Mouse (Mus musculus): ENCODE results near the gene Tmbim6. TPM values are rescaled to one million over a fixed set of nuclear protein-coding genes. Genes with fewer than 3 reads are reported as not detected.

Tmbim6 gene
- total RNA-seq, 4 experiments from 2014 or later, result 336 to 365 (median 345) TPM

DNA sequence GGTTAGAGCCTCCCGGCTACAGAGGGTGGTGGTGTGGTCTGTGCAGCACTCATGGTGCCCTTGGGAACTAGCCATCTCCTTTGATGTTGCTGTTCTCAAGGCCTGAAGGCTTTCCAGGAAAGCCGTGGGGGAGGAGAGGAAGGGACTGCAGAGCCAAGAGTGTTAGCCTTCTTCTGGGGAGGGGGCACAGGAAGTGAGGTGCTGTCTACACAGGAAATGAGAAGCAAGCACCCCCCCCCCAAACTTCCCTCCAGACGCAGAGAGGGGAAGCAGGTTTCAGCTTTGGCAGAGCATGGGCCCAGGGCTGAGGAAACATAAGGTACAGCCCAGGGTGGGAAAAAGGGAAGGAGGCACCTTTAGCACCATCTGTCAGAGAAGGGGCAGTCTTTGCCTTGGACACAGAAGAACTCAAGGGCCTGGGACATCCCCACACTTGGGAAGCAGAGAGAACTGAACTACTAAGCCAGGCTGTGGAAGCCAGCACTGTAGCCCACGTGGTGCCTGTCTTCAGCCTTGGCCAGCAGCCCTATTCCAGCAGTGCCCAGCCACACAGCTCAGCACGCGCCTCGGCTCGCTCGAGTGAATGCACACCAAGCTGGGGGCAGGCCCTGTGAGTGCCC is 56.6 kb downstream of the Tmbim6 start:
- DNase-seq (ENCODE audit: low spot score in 2 of 2), result no peak

- DNase-seq (ENCODE audit: low spot score in 2 of 2), result no peak
Measured at GRCm38 (mm10) chr15:99449751-99450280, 57.1 kb downstream of the Tmbim6 start.

DNA sequence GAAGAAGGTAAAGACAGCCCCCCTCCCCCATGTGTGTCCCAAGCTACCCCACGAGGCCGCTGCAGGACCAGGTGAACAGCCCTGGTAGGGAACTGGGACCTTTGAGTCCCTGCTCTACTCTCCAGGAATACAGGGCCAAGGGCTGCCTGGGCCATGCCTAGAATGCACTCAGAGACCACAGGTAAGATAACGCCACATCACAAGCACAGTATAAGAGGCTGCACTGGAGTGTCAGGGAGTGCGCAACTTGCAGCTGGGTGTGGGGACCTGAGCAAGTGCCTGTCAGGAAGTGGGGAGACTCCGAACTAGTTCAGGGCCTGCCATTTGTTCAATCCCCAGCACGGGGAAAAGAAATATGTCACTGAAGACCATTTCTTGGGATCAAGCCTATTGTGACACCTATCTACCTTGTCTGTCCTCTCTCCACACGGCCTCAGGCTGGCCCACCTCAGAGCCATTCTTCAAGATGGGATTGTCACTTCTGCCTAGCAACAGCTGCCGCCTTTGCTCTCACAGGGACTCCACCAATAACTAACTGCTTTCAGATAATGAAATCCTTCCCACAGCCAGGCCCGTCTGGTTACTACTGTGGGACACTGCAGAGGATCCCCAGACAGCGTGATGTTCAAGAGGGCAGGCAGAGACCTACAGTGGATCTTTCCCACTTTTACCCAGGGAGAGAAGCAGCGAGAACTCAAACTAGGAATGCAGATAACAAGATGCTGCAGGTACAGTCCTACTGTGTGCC is 60.6 kb downstream of the Tmbim6 start:
- DNase-seq (ENCODE audit: low spot score in 2 of 2), result no peak

DNA sequence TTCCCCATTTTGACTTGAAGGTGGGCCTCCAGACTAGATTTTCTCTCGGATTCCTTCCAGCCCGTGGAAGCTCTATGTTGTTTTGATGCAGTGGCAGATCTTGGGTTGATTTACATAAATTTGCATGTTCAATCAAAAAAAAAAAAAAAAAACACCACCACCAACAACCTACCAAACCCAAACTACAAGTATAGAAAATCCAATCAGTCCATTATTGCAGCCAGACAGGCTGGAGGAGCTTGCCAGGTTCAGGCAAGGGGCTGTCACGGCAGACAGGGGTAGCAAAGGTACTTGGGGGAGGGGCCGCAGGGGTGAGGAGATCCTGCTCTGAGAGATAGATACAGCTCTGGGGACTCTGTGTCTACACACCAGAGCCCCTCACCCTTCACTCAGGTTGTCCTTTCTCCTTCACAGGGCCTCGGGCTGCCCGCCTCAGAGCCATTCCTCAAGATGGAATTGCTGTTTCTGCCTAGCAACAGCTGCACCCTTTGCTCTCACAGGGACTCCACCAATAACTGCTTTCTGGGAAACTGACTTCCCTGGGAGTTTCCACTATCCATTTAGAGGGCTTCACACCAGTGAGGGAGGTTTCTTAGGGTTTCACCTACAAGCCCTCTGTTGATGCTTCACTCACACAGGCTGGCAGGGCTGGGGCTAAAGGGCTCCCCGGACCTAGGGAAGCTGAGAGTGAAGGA is 62.0 kb downstream of the Tmbim6 start:
- no peak for DNase-seq (ENCODE audit: low spot score in 2 of 2)

GRCm38 (mm10) chr15:99455415-99455814 is 62.7 kb downstream of the Tmbim6 start:
- DNase-seq (ENCODE audit: low spot score in 2 of 2), result no peak

DNA sequence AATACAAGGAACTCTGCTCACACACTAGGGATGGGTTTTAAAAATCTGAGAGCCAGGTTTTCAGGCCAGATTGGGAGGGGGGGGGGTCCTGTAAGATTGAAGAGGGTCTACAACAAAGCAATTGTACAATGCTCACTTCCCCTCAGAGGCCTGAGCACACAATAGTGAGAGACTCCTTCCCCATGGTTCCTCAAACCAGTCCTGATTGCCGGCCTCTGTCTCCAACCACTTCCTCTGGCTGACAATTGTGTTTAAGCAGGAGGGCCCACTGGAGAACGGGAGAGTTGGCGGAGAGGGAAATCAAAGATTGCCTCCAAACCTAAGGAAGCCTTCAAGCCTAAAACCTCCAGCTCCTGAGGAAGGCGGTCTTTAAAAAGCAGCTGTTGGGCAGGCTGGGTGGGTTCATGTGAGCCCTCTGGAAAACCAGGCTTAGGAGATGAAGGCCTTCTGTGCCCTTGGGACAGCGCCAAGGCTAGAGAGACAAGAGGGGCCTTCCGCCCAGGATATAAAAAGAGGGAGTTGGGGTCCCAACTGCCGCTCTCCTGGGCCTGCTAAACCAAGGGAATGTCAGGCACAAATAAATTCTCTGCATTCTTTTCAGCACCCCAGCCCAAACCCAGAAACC is 63.8 kb downstream of the Tmbim6 start:
- no peak for DNase-seq (ENCODE audit: low spot score in 2 of 2)

DNA sequence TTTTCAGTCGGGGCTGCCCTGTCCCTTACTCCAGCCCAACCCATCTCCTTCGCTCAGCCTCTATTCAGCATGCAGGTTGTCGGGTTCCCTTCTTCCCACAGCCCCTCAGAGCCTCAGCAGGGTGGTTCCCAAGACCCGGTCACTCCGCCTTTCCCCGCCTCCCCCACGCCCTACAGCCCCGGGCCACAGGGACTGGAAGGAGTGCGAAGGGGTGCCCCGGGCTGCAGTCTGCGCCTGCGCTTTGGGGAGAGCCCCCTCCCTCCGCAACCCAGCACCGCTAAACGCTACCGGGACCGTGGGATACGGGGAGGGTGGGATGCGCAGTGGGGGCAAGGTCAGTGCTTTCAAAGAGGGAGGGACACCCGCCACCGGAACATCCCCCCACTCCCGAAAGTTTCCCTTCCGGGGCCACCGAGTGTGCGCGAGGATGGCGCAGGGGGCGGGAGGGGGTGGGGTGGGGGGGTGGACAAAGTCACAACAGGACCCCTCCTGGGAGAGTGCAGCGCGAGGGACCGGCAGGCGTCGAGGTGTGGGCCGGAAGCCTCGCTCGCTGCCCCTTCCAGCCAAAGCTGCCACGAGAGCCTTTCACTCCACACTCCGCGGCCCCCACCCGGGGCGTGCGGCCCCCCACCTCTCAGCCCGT is 64.4 kb downstream of the Tmbim6 start:
- DNase-seq (ENCODE audit: low spot score in 2 of 2), result no peak

DNA sequence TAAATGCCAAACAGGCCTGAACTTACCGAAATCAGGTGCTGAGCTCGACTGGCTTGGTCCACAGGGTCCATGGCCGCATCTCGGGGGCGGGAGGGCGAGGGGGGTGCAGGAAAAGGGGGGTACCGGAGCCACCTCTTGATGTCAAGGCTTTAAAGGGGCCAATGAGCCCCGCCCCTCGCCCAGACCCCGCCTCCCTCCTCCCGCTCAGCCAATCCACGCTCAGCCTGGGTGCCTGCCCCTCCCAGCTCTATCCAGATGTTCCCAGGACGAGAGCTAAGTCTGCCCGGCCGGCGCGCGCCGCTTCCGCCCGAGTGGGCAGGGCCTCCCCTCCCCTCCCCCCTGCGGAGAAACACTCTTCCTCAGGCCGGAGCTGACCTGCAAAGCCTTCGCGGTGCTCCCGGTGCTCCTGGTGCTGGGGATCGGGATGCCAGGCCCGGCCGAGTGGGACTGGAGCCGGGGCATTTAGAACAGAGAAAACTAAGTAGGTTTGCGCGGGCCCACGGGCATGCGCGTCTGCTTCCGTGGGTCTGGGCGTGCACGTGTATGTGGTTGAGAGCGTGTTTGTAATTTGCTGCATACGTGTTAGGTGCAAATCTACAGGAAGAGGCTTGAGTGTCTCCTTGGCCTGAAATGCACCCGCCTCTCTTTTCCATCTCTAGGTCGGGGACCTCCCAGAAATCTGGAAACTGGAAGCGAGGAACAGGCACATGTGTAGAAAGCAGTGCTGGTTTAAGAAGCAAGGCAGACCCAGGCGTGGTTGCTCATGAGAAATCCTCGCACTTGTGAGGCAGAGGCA is 65.1 kb downstream of the Tmbim6 start, which contains the start of gene Nckap5l:
Nckap5l (minus strand) TSS at position 143 of the 796 bp plus-strand sequence.
- DNase-seq (ENCODE audit: low spot score in 2 of 2), result peak; percentile 74 to 87

Other genes starting within 250 kb of the Tmbim6 start
- gene Kcnh3, start 168.0 kb upstream of the Tmbim6 start, total RNA-seq (2022), result 100 to 1,000 TPM; 141 to 172 (median 154) TPM
- gene Mcrs1, start 140.9 kb upstream of the Tmbim6 start, total RNA-seq (2022), result 10 to 100 TPM; 86.7 to 96.0 (median 87.8) TPM
- gene Prpf40b, start 97.8 kb upstream of the Tmbim6 start, total RNA-seq (2022), result 10 to 100 TPM; 87.9 to 95.7 (median 93.4) TPM
- 1 to 10 TPM in 3 of 4 experiments, under 1 TPM in 1; 0.58 to 2.1 (median 1.1) TPM for gene Fam186b, start 97.0 kb upstream of the Tmbim6 start, total RNA-seq (2022)
- gene Fmnl3, start 22.4 kb upstream of the Tmbim6 start, total RNA-seq (2022), result 10 to 100 TPM; 10.7 to 14.2 (median 12.7) TPM
- gene Nckap5l, start 64.9 kb downstream of the Tmbim6 start, total RNA-seq (2022), result 10 to 100 TPM; 19.1 to 22.9 (median 19.5) TPM
- gene Bcdin3d, start 81.8 kb downstream of the Tmbim6 start, total RNA-seq (2022), result 1 to 10 TPM; 4.5 to 6.2 (median 6.2) TPM
- 100 to 1,000 TPM; 421 to 457 (median 452) TPM for gene Faim2, start 135.3 kb downstream of the Tmbim6 start, total RNA-seq (2022)
- under 1 TPM in 1 of 4 experiments, not detected in 3; 0.39 TPM for gene Aqp2, start 186.2 kb downstream of the Tmbim6 start, total RNA-seq (2022)
- under 1 TPM in 3 of 4 experiments, not detected in 1; 0.35 to 0.51 (median 0.46) TPM for gene Aqp5, start 197.9 kb downstream of the Tmbim6 start, total RNA-seq (2022)
- gene Aqp6, start 208.5 kb downstream of the Tmbim6 start, total RNA-seq (2022), result 1 to 10 TPM in 2 of 4 experiments, under 1 TPM in 2; 0.42 to 1.1 (median 0.77) TPM